Mouse (Mus musculus) intestine, embryonic 15.5 days (tissue): ENCODE results near the gene Filip1. TPM values are rescaled to one million over a fixed set of nuclear protein-coding genes. Genes with fewer than 3 reads are reported as not detected.

Experiments
- ATAC-seq: fragments of 200-750 bp; cut with Nextera tagmentation; 2 replicates; pipeline ENCODE4 v1.8.0; 2017; ENCODE audit warnings: moderate TSS enrichment, moderate library complexity
- H3K27ac ChIP-seq: fragments of 300-500 bp; sonication (generic); 2 replicates; pipeline ENCODE4 v1.5.1; 2015; ENCODE audit warnings: mild to moderate bottlenecking, inconsistent platforms
- H3K27me3 ChIP-seq: fragments of 300-500 bp; sonication (generic); replicated peaks from 2 replicates; pipeline ENCODE4 v1.6.1; 2015; ENCODE audit warnings: inconsistent platforms
- H3K36me3 ChIP-seq: fragments of 300-500 bp; sonication (generic); 2 replicates; pipeline ENCODE4 v1.6.1; 2015; ENCODE audit warnings: inconsistent platforms
- H3K4me1 ChIP-seq: fragments of 300-500 bp; sonication (generic); replicated peaks from 2 replicates; pipeline ENCODE4 v1.6.1; 2015; ENCODE audit warnings: inconsistent platforms
- H3K4me2 ChIP-seq: fragments of 300-500 bp; sonication (generic); replicated peaks from 2 replicates; pipeline ENCODE4 v1.6.1; 2015; ENCODE audit warnings: mild to moderate bottlenecking, inconsistent platforms
- H3K4me3 ChIP-seq: fragments of 300-500 bp; sonication (generic); replicated peaks from 2 replicates; pipeline ENCODE4 v1.5.1; 2015; ENCODE audit warnings: inconsistent platforms
- H3K9ac ChIP-seq: fragments of 300-500 bp; sonication (generic); 2 replicates; pipeline ENCODE4 v1.6.1; 2015; ENCODE audit warnings: inconsistent platforms
- H3K9me3 ChIP-seq: fragments of 300-500 bp; sonication (generic); 2 replicates; pipeline ENCODE4 v1.6.1; 2016; ENCODE audit warnings: inconsistent platforms
- WGBS: fragments of 180-500 bp; shearing (Covaris S2); methylation state at CpG from one replicate; pipeline ENCODE4 v1.1.7; 2015; 5-methylcytosine and 5-hydroxymethylcytosine counted together
- polyA plus RNA-seq: library from polyadenylated mRNA; unstranded; fragments of >200 nt; fragmentation: Nextera tagmentation; extraction: Ambion mirVana; gene quantifications from 2 replicates; pipeline ENCODE4 v1.2.1, GENCODE M21; 2015

Gene Filip1
- polyA plus RNA-seq, 1 experiment from 2014 or later: 6.3 TPM

GRCm38 (mm10) chr9:79830874-79831273 is 181.8 kb downstream of the Filip1 start:
- ATAC-seq: peak; percentile 34; the same call in 1 of the 2 replicates
- Histone ChIP-seq H3K27ac (no peak overlapping the region), H3K9me3 (no peaks in the 10 kb centered on the region), H3K4me2 (no peak overlapping the region), H3K9ac (no peak overlapping the region), H3K36me3 (no peaks in the 10 kb centered on the region), H3K4me3 (no peak overlapping the region), H3K4me1 (peaks cover 3% of the 10 kb centered on the region; the same call in 1 of the 2 replicates), H3K27me3 (no peaks in the 10 kb centered on the region)
- WGBS: 42% methylated on average over 4 of the region's 4 CpGs

- Histone ChIP-seq H3K4me2 (no peak overlapping the region), H3K4me1 (peaks cover 3% of the 10 kb centered on the region; the same call in 1 of the 2 replicates), H3K27me3 (no peaks in the 10 kb centered on the region), H3K36me3 (no peaks in the 10 kb centered on the region), H3K27ac (no peak overlapping the region), H3K9ac (no peak overlapping the region), H3K9me3 (no peaks in the 10 kb centered on the region), H3K4me3 (no peak overlapping the region)
- WGBS: 57% methylated on average over 23 of the region's 23 CpGs
- no peak for ATAC-seq
Measured at GRCm38 (mm10) chr9:79829842-79830800, 182.5 kb downstream of the Filip1 start.

- Histone ChIP-seq H3K27ac (no peak overlapping the region), H3K27me3 (no peaks in the 10 kb centered on the region), H3K4me2 (no peak overlapping the region), H3K9ac (no peak overlapping the region), H3K4me1 (peaks cover 3% of the 10 kb centered on the region; the same call in 1 of the 2 replicates), H3K4me3 (no peak overlapping the region), H3K9me3 (no peaks in the 10 kb centered on the region), H3K36me3 (no peaks in the 10 kb centered on the region)
- no peak for ATAC-seq
- 60% methylated on average over 2 of the region's 2 CpGs for WGBS
Measured at GRCm38 (mm10) chr9:79827072-79827471, 185.6 kb downstream of the Filip1 start.

GRCm38 (mm10) chr9:79825526-79825925 is 187.1 kb downstream of the Filip1 start:
- 86% methylated on average over 7 of the region's 7 CpGs for WGBS
- Histone ChIP-seq H3K27ac (no peak overlapping the region), H3K4me3 (no peak overlapping the region), H3K27me3 (no peaks in the 10 kb centered on the region), H3K36me3 (no peaks in the 10 kb centered on the region), H3K9me3 (no peaks in the 10 kb centered on the region), H3K9ac (no peak overlapping the region), H3K4me2 (no peak overlapping the region), H3K4me1 (no peaks in the 10 kb centered on the region)
- ATAC-seq: no peak

GRCm38 (mm10) chr9:79823856-79824255 is 188.8 kb downstream of the Filip1 start:
- H3K4me1 ChIP-seq: no peaks in the 10 kb centered on the region
- no peak overlapping the region for H3K4me2 ChIP-seq
- no peak overlapping the region for H3K4me3 ChIP-seq
- H3K36me3 ChIP-seq: no peaks in the 10 kb centered on the region
- 74% methylated on average over 2 of the region's 2 CpGs for WGBS
- ATAC-seq: no peak
- H3K9me3 ChIP-seq: no peaks in the 10 kb centered on the region
- H3K27ac ChIP-seq: no peak overlapping the region
- H3K27me3 ChIP-seq: no peaks in the 10 kb centered on the region
- no peak overlapping the region for H3K9ac ChIP-seq

GRCm38 (mm10) chr9:79823438-79823837 is 189.2 kb downstream of the Filip1 start:
- Histone ChIP-seq H3K9me3 (no peaks in the 10 kb centered on the region), H3K4me2 (no peak overlapping the region), H3K4me3 (no peak overlapping the region), H3K9ac (no peak overlapping the region), H3K4me1 (no peaks in the 10 kb centered on the region), H3K36me3 (no peaks in the 10 kb centered on the region), H3K27me3 (no peaks in the 10 kb centered on the region), H3K27ac (no peak overlapping the region)
- no peak for ATAC-seq
- 77% methylated on average over 4 of the region's 4 CpGs for WGBS

GRCm38 (mm10) chr9:79816464-79816863 is 196.2 kb downstream of the Filip1 start:
- Histone ChIP-seq H3K4me1 (no peaks in the 10 kb centered on the region), H3K4me3 (no peak overlapping the region), H3K27ac (no peak overlapping the region), H3K4me2 (no peak overlapping the region), H3K9ac (no peak overlapping the region), H3K9me3 (no peaks in the 10 kb centered on the region), H3K27me3 (no peaks in the 10 kb centered on the region), H3K36me3 (no peaks in the 10 kb centered on the region)
- WGBS: 86% methylated on average over 5 of the region's 5 CpGs
- ATAC-seq: no peak

GRCm38 (mm10) chr9:79816013-79816412 is 196.6 kb downstream of the Filip1 start:
- Histone ChIP-seq H3K4me1 (no peaks in the 10 kb centered on the region), H3K9ac (no peak overlapping the region), H3K9me3 (no peaks in the 10 kb centered on the region), H3K27me3 (no peaks in the 10 kb centered on the region), H3K27ac (no peak overlapping the region), H3K4me2 (no peak overlapping the region), H3K4me3 (no peak overlapping the region), H3K36me3 (no peaks in the 10 kb centered on the region)
- ATAC-seq: no peak
- 87% methylated on average over 11 of the region's 11 CpGs for WGBS

GRCm38 (mm10) chr9:79814592-79814991 is 198.1 kb downstream of the Filip1 start:
- H3K27me3 ChIP-seq: no peaks in the 10 kb centered on the region
- H3K9ac ChIP-seq: no peak overlapping the region
- no peaks in the 10 kb centered on the region for H3K9me3 ChIP-seq
- no peak overlapping the region for H3K27ac ChIP-seq
- ATAC-seq: no peak
- H3K4me1 ChIP-seq: no peaks in the 10 kb centered on the region
- H3K4me3 ChIP-seq: no peak overlapping the region
- no peaks in the 10 kb centered on the region for H3K36me3 ChIP-seq
- 85% methylated on average over 4 of the region's 4 CpGs for WGBS
- no peak overlapping the region for H3K4me2 ChIP-seq

- ATAC-seq: no peak
- no peak overlapping the region for H3K27ac ChIP-seq
- H3K4me2 ChIP-seq: no peak overlapping the region
- H3K27me3 ChIP-seq: no peaks in the 10 kb centered on the region
- no peak overlapping the region for H3K4me3 ChIP-seq
- 74% methylated on average over 11 of the region's 11 CpGs for WGBS
- H3K9ac ChIP-seq: no peak overlapping the region
- H3K36me3 ChIP-seq: no peaks in the 10 kb centered on the region
- no peaks in the 10 kb centered on the region for H3K9me3 ChIP-seq
- H3K4me1 ChIP-seq: no peaks in the 10 kb centered on the region
Measured at GRCm38 (mm10) chr9:79810969-79811902, 201.4 kb downstream of the Filip1 start.

- WGBS: 79% methylated on average over 3 of the region's 3 CpGs
- no peak for ATAC-seq
- H3K4me3 ChIP-seq: no peak overlapping the region
Measured at GRCm38 (mm10) chr9:79810534-79810933, 202.1 kb downstream of the Filip1 start.

GRCm38 (mm10) chr9:79809411-79809810 is 203.2 kb downstream of the Filip1 start:
- no peak for ATAC-seq
- Histone ChIP-seq H3K9me3 (no peaks in the 10 kb centered on the region), H3K27me3 (no peaks in the 10 kb centered on the region), H3K9ac (no peak overlapping the region), H3K4me1 (no peaks in the 10 kb centered on the region), H3K27ac (no peak overlapping the region), H3K4me2 (no peak overlapping the region), H3K4me3 (no peak overlapping the region), H3K36me3 (no peaks in the 10 kb centered on the region)
- 64% methylated on average over 6 of the region's 6 CpGs for WGBS

More at GRCm38 (mm10) chr9:79810534-79810933, 202.1 kb downstream of the Filip1 start:
- Histone ChIP-seq H3K4me2 (no peak overlapping the region), H3K27ac (no peak overlapping the region), H3K36me3 (no peaks in the 10 kb centered on the region), H3K27me3 (no peaks in the 10 kb centered on the region), H3K4me1 (no peaks in the 10 kb centered on the region), H3K9me3 (no peaks in the 10 kb centered on the region), H3K9ac (no peak overlapping the region)
